Mouse (Mus musculus) bone marrow macrophage, adult 2 months (primary cell): ENCODE data around the gene Hivep3. TPM values are rescaled to one million over a fixed set of nuclear protein-coding genes. Genes with fewer than 3 reads are reported as not detected.

Experiments
- H3K27ac ChIP-seq: 2 replicates; pipeline ENCODE4 v1.5.1; 2012; ENCODE audit warnings: low read depth, low read length; ENCODE audit not compliant: insufficient read depth
- H3K4me1 ChIP-seq: 2 replicates; pipeline ENCODE4 v1.6.1; 2012; ENCODE audit warnings: low read length; ENCODE audit not compliant: control insufficient read depth, insufficient read depth
- H3K4me3 ChIP-seq: 2 replicates; pipeline ENCODE4 v1.5.1; 2012; ENCODE audit warnings: mild to moderate bottlenecking, low read length, moderate library complexity; ENCODE audit not compliant: insufficient read depth
- CTCF ChIP-seq: IDR thresholded peaks from 2 replicates; pipeline ENCODE4 v1.5.1; 2012; ENCODE audit warnings: low read depth, mild to moderate bottlenecking, low read length, moderate library complexity
- POLR2A ChIP-seq: IDR thresholded peaks from 2 replicates; pipeline ENCODE4 v1.6.1; 2012; ENCODE audit warnings: mild to moderate bottlenecking, low read depth, low read length, borderline replicate concordance
- polyA plus RNA-seq: library from polyadenylated mRNA; stranded (reverse); fragments of >200 nt; gene quantifications from 2 replicates; pipeline ENCODE4 v1.2.4, GENCODE M21; 2012; ENCODE audit not compliant: missing spikeins, insufficient read depth, insufficient read length

The Hivep3 gene
- polyA plus RNA-seq, 1 experiment = 19.8 TPM

GRCm38 (mm10) chr4:119880270-119880669, 146.7 kb downstream of the Hivep3 start:
- TF ChIP-seq POLR2A (no peak), CTCF (no peak)
- peaks cover 9% of the 10 kb centered on the region for H3K4me1 ChIP-seq

DNA sequence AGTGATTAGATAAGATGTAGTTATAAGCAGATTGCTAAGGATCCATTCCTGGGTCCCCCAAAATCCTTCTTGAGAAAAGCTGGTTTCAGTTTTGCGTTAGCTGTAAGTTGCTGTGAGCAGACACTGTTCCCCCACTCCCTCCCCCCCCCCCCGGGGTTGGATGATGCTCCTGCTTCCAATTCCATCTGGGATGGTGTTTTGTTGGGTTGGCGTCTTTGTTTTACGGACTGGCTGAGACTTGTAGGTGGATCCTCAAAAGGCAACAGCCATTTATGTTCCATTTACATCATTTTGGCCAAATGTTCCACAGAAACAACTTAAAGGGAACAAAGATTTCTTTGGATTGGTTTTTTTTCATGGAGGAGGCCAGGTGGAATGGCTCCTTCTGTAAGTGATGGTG, 147.7 kb downstream of the Hivep3 start:
- Histone ChIP-seq H3K27ac (no peak overlapping the region), H3K4me1 (peaks cover 9% of the 10 kb centered on the region), H3K4me3 (no peak overlapping the region)
- no peak for TF ChIP-seq CTCF
- no peak for TF ChIP-seq POLR2A

More at GRCm38 (mm10) chr4:119880270-119880669, 146.7 kb downstream of the Hivep3 start:
- H3K4me3 ChIP-seq = no peak overlapping the region
- H3K27ac ChIP-seq = no peak overlapping the region

DNA sequence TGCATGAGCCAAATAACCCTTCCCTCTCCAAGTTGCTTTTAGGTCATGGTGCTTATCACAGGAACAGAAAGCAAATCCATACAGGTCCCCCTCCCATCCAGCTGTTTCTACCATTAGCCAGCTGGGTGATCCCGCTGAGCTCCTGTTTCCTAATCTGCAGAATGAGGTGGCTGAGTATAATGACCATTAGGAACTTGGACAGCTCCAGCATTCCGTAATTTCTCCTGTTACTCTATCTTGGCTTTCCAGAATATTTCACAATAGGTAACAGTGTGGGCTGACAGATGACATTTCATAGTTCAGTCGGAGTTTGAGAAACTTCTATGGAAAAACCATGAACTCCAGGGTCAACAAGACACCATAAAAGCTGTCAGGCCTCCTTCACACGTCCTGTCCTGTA, 148.8 kb downstream of the Hivep3 start:
- TF ChIP-seq POLR2A (no peak), CTCF (no peak)
- Histone ChIP-seq H3K4me3 (no peak overlapping the region), H3K4me1 (peaks cover 9% of the 10 kb centered on the region), H3K27ac (no peak overlapping the region)

- Histone ChIP-seq H3K27ac (peak overlapping the region; percentile 18), H3K4me1 (peaks cover 9% of the 10 kb centered on the region), H3K4me3 (no peak overlapping the region)
- TF ChIP-seq POLR2A = no peak
- TF ChIP-seq CTCF = no peak
Observed at GRCm38 (mm10) chr4:119882814-119883213, 149.2 kb downstream of the Hivep3 start.

- TF ChIP-seq CTCF (no peak), POLR2A (no peak)
- Histone ChIP-seq H3K4me1 (peaks cover 9% of the 10 kb centered on the region), H3K27ac (no peak overlapping the region), H3K4me3 (no peak overlapping the region)
Observed at GRCm38 (mm10) chr4:119886621-119887020, 153.0 kb downstream of the Hivep3 start.

DNA sequence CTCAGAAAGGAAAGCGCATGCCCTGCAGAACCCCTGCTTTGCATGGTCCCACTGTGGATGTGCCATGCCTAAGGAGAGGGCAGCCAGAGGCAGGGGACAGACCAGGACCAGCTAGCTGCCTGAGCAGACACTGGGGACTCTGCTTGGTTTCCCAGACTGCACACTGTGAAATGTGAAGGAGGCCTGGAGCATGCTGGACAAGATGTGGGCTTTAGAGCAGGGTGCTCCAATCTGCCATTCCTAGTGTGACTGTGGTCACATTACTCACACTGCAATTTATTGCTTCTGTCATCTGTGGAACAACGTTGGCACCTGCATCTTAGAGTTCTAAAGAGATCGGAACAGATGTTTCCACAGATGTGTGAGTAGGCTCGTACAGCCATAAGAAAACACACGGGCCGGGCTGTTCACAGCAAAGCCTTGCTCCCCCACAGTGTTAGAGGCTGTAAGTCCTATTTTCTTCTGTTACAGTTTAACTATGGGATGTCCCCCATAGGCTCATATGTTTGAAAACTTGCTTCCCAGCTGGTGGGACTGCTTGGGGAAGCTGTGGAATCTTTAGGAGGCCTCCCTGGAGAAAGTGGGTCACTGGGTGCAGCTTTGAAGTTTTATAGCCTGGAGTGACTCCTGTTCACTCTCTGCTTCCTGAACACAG, 154.1 kb downstream of the Hivep3 start:
- TF ChIP-seq POLR2A = no peak
- no peak for TF ChIP-seq CTCF
- no peak overlapping the region for H3K4me3 ChIP-seq
- H3K27ac ChIP-seq = no peak overlapping the region
- peaks cover 5% of the 10 kb centered on the region for H3K4me1 ChIP-seq

GRCm38 (mm10) chr4:119889760-119890159, 156.2 kb downstream of the Hivep3 start:
- no peaks in the 10 kb centered on the region for H3K4me1 ChIP-seq
- TF ChIP-seq POLR2A (no peak), CTCF (no peak)
- no peak overlapping the region for H3K27ac ChIP-seq
- H3K4me3 ChIP-seq = no peak overlapping the region

DNA sequence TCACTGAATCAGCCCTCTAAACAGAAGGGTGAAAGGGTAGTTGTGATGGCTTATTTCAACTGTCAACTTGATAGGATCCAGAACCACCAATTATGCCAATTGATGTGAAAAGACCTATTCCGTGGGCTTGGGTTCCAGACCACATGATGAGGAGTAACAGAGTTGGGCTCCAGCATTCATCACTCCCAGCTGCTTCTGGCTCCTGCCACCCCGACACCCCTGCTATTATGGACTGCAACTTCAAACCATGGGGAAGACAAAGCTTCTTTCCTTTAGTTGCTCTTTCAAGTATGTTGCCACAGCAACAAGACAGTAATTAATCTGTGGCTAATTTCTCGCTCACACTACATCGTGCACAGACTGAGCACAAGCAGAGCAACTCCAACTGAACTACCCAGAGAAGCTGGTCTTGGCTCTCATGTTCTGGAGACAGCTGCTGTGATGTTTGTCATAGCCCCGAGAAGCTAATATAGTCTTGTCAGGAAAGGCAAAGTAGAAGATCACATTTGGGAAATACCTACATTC, 159.7 kb downstream of the Hivep3 start:
- Histone ChIP-seq H3K4me3 (no peak overlapping the region), H3K27ac (no peak overlapping the region), H3K4me1 (no peaks in the 10 kb centered on the region)
- TF ChIP-seq CTCF (no peak), POLR2A (no peak)

- TF ChIP-seq POLR2A = no peak
- TF ChIP-seq CTCF = no peak
- no peaks in the 10 kb centered on the region for H3K4me1 ChIP-seq
- H3K27ac ChIP-seq = no peak overlapping the region
- H3K4me3 ChIP-seq = no peak overlapping the region
Observed at GRCm38 (mm10) chr4:119894797-119895458, 161.3 kb downstream of the Hivep3 start.

DNA sequence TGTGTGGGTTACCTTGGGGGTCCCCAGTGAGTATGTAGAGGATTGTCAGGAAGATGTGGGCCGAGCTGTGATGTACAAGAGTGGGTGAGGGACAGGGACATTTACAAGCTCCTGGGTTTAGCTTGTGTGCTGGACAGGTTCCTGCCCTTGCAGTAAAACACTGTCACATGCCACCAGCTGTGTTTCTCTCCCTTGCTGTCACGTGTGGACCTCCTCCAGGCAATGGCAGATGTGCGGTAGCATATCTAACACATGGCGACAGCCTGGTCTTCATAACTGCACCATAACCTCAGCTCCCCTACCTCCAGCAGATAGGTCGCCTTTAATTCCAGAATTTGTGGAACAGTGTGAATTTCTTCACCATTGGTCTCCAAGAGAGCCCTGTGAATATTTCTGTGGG, 161.9 kb downstream of the Hivep3 start:
- Histone ChIP-seq H3K4me1 (no peaks in the 10 kb centered on the region), H3K27ac (no peak overlapping the region), H3K4me3 (no peak overlapping the region)
- TF ChIP-seq POLR2A (no peak), CTCF (no peak)
